Mouse (Mus musculus) small intestine, adult 2 months (tissue): ENCODE results near the gene Tuba1a.

Experiments
- CTCF ChIP-seq: fragments of 200-500 bp; IDR thresholded peaks from 2 replicates; pipeline ENCODE4 v1.5.1; 2012; ENCODE audit warnings: low read depth, mild to moderate bottlenecking, control low read depth, inconsistent platforms, low read length, moderate library complexity, mixed read lengths; ENCODE audit not compliant: insufficient replicate concordance, insufficient read length; ENCODE audit errors: extremely low read depth
- POLR2A ChIP-seq: fragments of 200-500 bp; IDR thresholded peaks from 2 replicates; pipeline ENCODE4 v1.6.1; 2012; ENCODE audit warnings: low read depth, mild to moderate bottlenecking, control low read depth, inconsistent platforms, low read length, moderate library complexity

DNA sequence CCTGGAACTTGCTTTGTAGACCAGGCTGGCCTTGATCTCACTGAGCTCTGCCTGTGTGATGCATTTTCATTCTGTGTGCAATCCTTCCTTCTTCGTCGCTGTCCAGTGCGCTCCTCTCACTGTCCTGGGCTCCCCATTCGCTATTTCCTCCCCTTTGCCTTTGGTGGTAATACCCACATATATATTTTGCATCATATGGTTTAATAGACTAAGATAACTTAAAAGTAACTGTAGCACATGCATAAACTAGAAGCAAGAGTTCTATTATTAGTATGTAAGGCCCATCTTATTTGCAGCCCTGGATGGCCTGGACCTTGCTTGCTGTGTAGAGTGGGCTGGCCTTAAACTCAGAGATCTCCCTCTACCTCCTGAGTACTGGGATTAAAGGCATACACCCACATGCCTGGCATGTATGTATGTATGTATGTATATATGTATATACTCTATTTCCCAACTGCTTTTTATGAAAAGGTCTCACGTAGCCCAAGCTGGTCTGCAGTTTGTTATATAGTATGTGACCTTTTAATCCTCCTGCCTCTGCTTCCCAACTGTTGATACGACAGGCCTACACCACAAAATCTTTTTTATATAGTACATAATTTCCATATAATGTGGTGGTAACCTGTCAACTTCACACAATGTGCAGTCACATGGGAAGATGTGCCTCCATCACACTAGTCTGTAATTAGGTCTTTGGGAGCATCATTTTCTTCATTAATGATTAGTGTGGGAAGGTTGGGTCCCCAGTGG, 4.5 kb downstream of the Tuba1a start:
- TF ChIP-seq CTCF (no peak), POLR2A (no peak)
